Mouse (Mus musculus): ENCODE measurements around the gene Samd10. TPM values are rescaled to one million over a fixed set of nuclear protein-coding genes. Genes with fewer than 3 reads are reported as not detected.

Gene Samd10
- polyA plus RNA-seq, 1 experiment: 62.2 TPM

DNA sequence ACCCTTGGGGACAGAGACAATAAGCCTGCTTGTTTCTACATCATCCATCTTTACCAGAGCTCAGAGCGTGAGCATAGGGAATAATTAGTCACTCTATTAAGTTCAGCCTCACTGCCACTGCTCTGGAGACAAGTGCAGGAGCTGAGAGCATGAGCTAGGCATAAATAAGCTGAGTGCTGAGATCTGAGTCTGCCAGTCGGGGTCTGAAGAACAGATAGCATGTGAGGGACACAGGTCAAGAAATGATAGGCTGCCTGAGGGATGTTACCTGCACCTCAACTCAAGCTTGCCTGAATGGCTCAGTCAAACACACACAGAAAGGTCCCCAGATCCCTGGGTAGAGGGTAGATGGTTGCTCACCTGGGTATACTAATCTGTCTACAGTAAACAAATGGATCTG, 21.9 kb downstream of the Samd10 start:
- no peak for DNase-seq (ENCODE audit: low read depth)

- DNase-seq (ENCODE audit: low read depth): no peak
Measured at GRCm38 (mm10) chr2:181576613-181577012, 22.4 kb downstream of the Samd10 start.

GRCm38 (mm10) chr2:181574921-181575545, 24.0 kb downstream of the Samd10 start:
- no peak for DNase-seq (ENCODE audit: low read depth)

DNA sequence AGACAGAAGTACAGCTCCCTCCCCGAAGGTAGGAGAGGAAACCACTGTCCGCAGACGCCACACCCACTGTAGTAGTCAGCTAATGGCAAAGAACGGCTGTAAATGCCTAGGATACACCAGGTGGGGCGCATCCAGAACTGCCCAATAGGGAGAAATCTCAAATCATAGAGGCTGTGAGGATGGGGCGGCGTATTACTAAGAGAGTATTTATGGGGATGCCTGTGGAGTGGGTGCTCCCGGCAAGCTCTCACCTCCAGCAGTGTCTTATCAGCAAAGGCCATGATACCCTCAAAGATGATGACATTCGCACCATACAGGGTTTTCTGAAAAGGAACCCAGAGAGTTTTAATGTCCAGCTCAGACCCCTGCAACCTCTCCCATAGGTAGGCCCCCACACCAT, 25.1 kb downstream of the Samd10 start:
- no peak for DNase-seq (ENCODE audit: low read depth)

DNA sequence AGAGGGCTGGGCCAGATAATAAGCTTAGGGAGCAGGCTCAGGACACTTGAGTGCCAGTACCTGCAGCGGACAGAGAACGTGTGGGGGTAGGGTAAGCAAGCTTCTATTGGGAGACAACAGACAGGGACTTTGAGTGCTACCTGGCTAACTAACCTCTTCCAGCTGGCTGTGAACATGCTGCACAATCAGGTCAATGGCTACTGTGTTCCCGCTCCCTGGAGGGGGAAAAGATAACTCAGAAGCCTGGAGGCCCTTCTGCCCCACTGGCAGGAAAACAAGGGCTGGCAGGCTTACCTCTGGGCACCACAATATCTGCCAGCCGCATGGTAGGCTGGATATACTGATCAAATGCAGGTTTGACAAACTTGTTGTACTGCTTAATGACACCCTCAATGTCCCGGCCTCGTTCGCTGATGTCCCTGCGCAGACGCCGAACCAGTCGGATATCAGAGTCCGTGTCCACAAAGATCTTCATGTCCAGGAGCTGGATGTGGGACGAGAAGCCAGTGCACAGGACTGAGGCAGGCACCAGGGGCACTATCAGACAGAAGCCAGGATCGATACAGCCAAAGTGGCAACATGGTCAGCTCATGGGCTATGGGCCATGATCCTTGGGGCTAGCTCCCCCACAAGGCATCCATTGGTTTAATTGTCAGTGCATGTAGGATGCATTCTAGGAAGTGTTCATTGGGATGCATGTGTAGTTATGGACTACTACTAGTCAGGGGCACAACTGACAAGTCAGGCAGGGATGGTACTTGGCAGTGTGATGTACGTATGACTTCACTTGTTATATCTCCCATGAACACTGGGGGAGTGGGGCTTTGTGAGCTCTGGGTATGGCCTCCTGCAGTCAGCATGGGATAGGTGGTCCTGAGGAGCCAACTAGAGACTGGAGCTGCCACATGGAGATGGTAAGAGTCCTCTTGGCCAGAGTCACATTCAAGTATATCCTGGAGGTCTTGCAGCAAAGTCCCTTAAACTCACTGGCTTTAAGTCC, 25.8 kb downstream of the Samd10 start:
- no peak for DNase-seq (ENCODE audit: low read depth)

GRCm38 (mm10) chr2:181571941-181572670, 26.9 kb downstream of the Samd10 start:
- DNase-seq (ENCODE audit: low read depth): no peak

GRCm38 (mm10) chr2:181570921-181571595, 28.0 kb downstream of the Samd10 start:
- DNase-seq (ENCODE audit: low read depth): no peak

DNA sequence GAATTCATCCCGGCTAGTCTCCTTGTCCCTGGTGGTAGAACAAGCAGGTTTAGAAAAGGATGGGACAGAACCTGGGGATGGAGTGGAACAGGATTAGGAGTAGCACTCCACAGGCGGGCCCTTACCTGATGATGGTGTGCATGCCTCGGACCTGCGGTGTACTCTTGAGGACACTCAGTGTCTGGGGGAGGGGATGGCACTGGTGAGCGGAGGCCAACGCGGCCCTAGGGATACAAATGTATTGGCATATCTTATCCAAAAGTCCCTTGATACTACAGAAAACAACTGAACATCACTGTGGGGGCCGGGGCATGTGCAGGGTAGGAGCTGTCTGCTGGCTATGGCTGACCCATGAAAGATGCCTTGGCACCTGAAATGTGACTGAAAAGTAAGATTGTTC, 28.6 kb downstream of the Samd10 start:
- no peak for DNase-seq (ENCODE audit: low read depth)

- DNase-seq (ENCODE audit: low read depth): no peak
Measured at GRCm38 (mm10) chr2:181569856-181570255, 29.2 kb downstream of the Samd10 start.

- DNase-seq (ENCODE audit: low read depth): no peak
Measured at GRCm38 (mm10) chr2:181568272-181569008, 30.6 kb downstream of the Samd10 start.

DNA sequence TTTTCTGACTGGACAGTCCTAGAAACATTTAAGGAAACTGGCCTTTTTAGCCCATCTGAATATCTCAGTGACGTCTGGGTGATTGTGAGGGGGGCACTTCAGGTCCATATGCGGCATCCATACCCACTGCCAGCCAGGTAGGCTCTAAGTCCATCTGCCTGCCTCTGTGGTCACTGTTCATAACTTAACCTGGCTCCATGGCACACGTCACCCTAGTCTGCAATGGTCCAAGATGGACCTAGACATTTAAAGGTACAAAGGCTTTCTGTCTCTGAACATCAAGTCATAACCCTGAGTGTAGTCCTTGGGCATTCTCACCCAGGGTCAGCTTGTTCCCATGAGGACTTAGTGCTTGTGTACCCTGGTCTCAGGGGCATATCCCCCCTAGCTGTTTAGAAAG, 31.7 kb downstream of the Samd10 start:
- no peak for DNase-seq (ENCODE audit: low read depth)

GRCm38 (mm10) chr2:181553772-181554171, 45.2 kb downstream of the Samd10 start:
- DNase-seq (ENCODE audit: low read depth): no peak

- DNase-seq (ENCODE audit: low read depth): no peak
Measured at GRCm38 (mm10) chr2:181550233-181550632, 48.8 kb downstream of the Samd10 start.

- no peak for DNase-seq (ENCODE audit: low read depth)
Measured at GRCm38 (mm10) chr2:181548682-181549081, 50.3 kb downstream of the Samd10 start.

DNA sequence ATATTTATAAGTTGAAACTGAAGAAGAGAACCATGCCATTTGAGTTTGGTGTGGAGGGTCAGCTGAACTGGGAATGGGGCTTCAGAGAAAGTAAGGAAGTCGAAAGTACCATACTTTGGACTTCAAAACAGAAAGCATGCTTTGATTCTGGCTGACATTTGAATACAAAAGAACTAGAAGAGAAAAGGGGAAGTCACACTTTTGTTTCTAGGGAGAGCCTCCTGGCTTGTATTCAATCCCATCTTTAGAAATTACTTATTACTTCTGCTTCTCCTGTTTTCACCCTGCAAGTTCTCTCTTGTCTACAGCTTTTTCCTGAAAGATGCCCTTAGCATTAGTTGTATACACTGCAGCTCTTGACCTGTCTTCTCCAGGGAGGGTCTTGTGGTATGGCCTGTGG, 50.8 kb downstream of the Samd10 start:
- no peak for DNase-seq (ENCODE audit: low read depth)

DNA sequence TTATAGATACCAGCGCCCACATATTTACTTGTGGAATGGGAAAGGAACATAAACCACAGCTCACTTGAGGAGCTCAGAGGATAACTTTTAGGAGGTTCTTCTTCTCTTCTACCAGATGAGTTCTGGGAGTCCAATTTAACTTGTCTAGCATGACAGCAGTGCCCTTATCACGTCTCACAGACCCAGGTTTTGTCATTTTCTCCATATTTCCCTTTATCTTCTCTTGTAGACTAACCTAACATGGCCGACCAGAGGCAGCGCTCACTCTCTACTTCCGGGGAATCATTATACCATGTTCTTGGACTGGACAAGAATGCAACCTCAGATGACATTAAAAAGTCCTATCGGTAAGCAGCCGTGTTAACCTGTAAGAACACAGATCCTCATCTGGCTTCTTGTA, 52.9 kb downstream of the Samd10 start:
- DNase-seq (ENCODE audit: low read depth): no peak

Other genes with a start within 250 kb of the Samd10 start
- gene Zgpat, start 234.3 kb downstream of the Samd10 start, polyA plus RNA-seq (2012; rRNA removed): 35.0 and 35.7 TPM in 2 replicates
- 33.4 and 37.9 TPM in 2 replicates for gene Arfrp1, start 233.8 kb downstream of the Samd10 start, polyA plus RNA-seq (2012; rRNA removed)
- gene Lime1, start 219.1 kb downstream of the Samd10 start, polyA plus RNA-seq (2012; rRNA removed): 38.2 and 50.2 TPM in 2 replicates
- gene Zbtb46, start 139.8 kb downstream of the Samd10 start, polyA plus RNA-seq (2012; rRNA removed): 9.3 and 9.9 TPM in 2 replicates
- 0.67 and 0.73 TPM in 2 replicates for gene Abhd16b, start 106.0 kb downstream of the Samd10 start, polyA plus RNA-seq (2012; rRNA removed)
- gene Tpd52l2, start 102.1 kb downstream of the Samd10 start, polyA plus RNA-seq (2012; rRNA removed): 49.7 and 55.1 TPM in 2 replicates
- 74.5 and 95.2 TPM in 2 replicates for gene Dnajc5, start 78.7 kb downstream of the Samd10 start, polyA plus RNA-seq (2012; rRNA removed)
- 132 and 164 TPM in 2 replicates for gene Uckl1, start 14.3 kb downstream of the Samd10 start, polyA plus RNA-seq (2012; rRNA removed)
- gene Prpf6, start 7.3 kb downstream of the Samd10 start, polyA plus RNA-seq (2012; rRNA removed): 28.2 and 34.0 TPM in 2 replicates
- gene Zfp512b, start 6.4 kb downstream of the Samd10 start, polyA plus RNA-seq (2012; rRNA removed): 63.5 and 63.7 TPM in 2 replicates
- not detected in 2 replicates for gene Gm29797, start 57.8 kb upstream of the Samd10 start, polyA plus RNA-seq (2012; rRNA removed)
- gene Sox18, start 72.4 kb upstream of the Samd10 start, polyA plus RNA-seq (2012; rRNA removed): 53.9 and 64.8 TPM in 2 replicates
- gene Tcea2, start 81.1 kb upstream of the Samd10 start, polyA plus RNA-seq (2012; rRNA removed): 16.8 and 20.6 TPM in 2 replicates
- 47.1 and 76.5 TPM in 2 replicates for gene Rgs19, start 94.8 kb upstream of the Samd10 start, polyA plus RNA-seq (2012; rRNA removed)
- 0.39 and 1.7 TPM in 2 replicates for gene Lkaaear1, start 99.2 kb upstream of the Samd10 start, polyA plus RNA-seq (2012; rRNA removed)
- gene Oprl1, start 115.8 kb upstream of the Samd10 start, polyA plus RNA-seq (2012; rRNA removed): 0.20 TPM in 2 replicates
- not detected in 2 replicates for gene Myt1, start 164.1 kb upstream of the Samd10 start, polyA plus RNA-seq (2012; rRNA removed)
- gene Pcmtd2, start 238.6 kb upstream of the Samd10 start, polyA plus RNA-seq (2012; rRNA removed): 26.8 and 36.1 TPM in 2 replicates